Mouse (Mus musculus) adrenal gland, adult 10 weeks (tissue): ENCODE results near the gene Fam149a. TPM values are rescaled to one million over a fixed set of nuclear protein-coding genes. Genes with fewer than 3 reads are reported as not detected.

Experiments
- polyA plus RNA-seq: library from polyadenylated mRNA; stranded (reverse); fragments of 350-450 nt; fragmentation: Illumina TruSeq; extraction: RNeasy Lipid Tissue Mini Kit (QIAGEN cat#74804); gene quantifications from one replicate; pipeline ENCODE4 v1.2.3, GENCODE M21; 2014; ENCODE audit warnings: low read depth, low replicate concordance

The Fam149a gene
- 9.5 TPM for polyA plus RNA-seq

GRCm38 (mm10) chr8:45381963-45382347 is at the start of gene Fam149a:
TSS of gene Fam149a (minus strand) at chr8:45382291.

GRCm38 (mm10) chr8:45410882-45411281 is 28.8 kb upstream of the Fam149a start, which contains the start of gene Tlr3:
TSS of gene Tlr3 (minus strand) at chr8:45411080.

GRCm38 (mm10) chr8:45332685-45333409 is 49.2 kb downstream of the Fam149a start, which contains the start of gene Cyp4v3:
TSS of gene Cyp4v3 (minus strand) at chr8:45333216.

GRCm38 (mm10) chr8:45308366-45308765 is 73.7 kb downstream of the Fam149a start, which contains the start of gene Gm45753:
TSS of gene Gm45753 (minus strand) at chr8:45308466.

GRCm38 (mm10) chr8:45294687-45295086 is 87.4 kb downstream of the Fam149a start, which contains the start of gene Klkb1:
TSS of gene Klkb1 (minus strand) at chr8:45294859.

Other genes with a start within 250 kb of the Fam149a start
- gene F11, start 120.3 kb downstream of the Fam149a start, polyA plus RNA-seq, result not detected
- gene Klkb1, start 87.4 kb downstream of the Fam149a start, polyA plus RNA-seq, result not detected
- not detected for gene Gm45753, start 73.8 kb downstream of the Fam149a start, polyA plus RNA-seq
- 59.7 TPM for gene Cyp4v3, start 49.1 kb downstream of the Fam149a start, polyA plus RNA-seq
- gene Tlr3, start 28.8 kb upstream of the Fam149a start, polyA plus RNA-seq, result 41.8 TPM
- 242 TPM for gene Sorbs2, start 125.5 kb upstream of the Fam149a start, polyA plus RNA-seq